Mouse (Mus musculus) lung, adult 2 months (tissue): Measurements from ENCODE around the gene Apbb2.

Source experiments
- CTCF ChIP-seq: fragments of 200-500 bp; IDR thresholded peaks from 2 replicates; pipeline ENCODE4 v1.5.1; 2011; ENCODE audit warnings: mild to moderate bottlenecking, low read length, control low read depth; ENCODE audit not compliant: insufficient read depth
- POLR2A ChIP-seq: fragments of 200-500 bp; IDR thresholded peaks from 2 replicates; pipeline ENCODE4 v1.6.1; 2011; ENCODE audit warnings: low read depth, mild to moderate bottlenecking, control low read depth, low read length, borderline replicate concordance; ENCODE audit errors: extremely low read depth

DNA sequence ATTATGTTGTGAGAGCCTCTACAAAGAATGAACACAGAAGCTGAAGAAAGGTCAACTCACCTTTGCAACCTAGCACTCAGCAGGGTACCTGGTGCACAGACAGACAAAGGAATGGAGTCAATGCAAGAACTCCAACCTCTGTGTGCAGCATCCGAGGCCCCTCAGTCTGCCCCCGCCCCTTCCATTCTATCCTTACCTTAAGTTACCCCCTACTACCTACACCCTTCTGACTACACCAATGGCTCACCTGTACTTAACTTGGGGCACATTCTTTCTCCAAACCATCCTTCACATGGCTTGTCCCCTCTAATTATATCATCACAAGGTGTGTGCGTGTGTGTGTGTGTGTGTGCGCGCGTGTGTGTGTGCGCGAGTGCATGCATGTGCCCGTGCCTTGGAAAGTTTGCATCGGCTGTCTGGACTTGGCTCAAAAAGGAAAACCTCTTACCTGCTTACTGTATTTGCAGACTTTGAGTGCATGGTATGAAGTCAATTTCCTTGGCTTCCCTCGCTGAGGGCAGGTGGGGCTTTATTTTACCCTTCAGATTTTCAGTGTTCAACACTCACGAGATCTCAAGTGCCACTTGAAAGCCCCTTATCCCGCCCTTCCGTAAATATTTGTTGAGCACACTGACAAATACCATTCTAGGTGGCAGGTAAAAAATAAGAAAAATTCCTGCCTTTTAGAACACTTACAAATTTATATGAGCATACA, 84.7 kb downstream of the Apbb2 start:
- TF ChIP-seq CTCF (no peak), POLR2A (no peak)
